Mouse (Mus musculus): Measurements from ENCODE around the gene Gm13694. TPM values are rescaled to one million over a fixed set of nuclear protein-coding genes. Genes with fewer than 3 reads are reported as not detected.
A peak's percentile ranks its signal among the peaks of the same experiment; 100 is the strongest.
"Not testable (repeated sequence)": the region's sequence is repeated elsewhere in the genome, so short reads cannot be mapped to it uniquely, and the experiment has no call there.

The Gm13694 gene
- not detected in 2 replicates for polyA plus RNA-seq (2015; fragmentation: Nextera tagmentation; extraction: Ambion mirVana)

- H3K36me3 ChIP-seq (ENCODE audit: control insufficient read depth, insufficient read depth); H3K27ac ChIP-seq (ENCODE audit: low read length); ATAC-seq; H3K4me3 ChIP-seq (replicated peaks; ENCODE audit: low read length); H3K27me3 ChIP-seq (replicated peaks; ENCODE audit: control insufficient read depth, insufficient read depth, low read length); H3K9ac ChIP-seq (replicated peaks; ENCODE audit: low read depth, low read length); H3K9me3 ChIP-seq (ENCODE audit: control insufficient read depth, low read length); H3K4me1 ChIP-seq (replicated peaks; ENCODE audit: control insufficient read depth, insufficient read depth, low read length); H3K4me2 ChIP-seq (ENCODE audit: low read length): not testable (repeated sequence)
- WGBS: no CpG with 5 or more reads among the region's 6 CpGs
These were observed at the start of gene Gm13694 for GRCm38 (mm10) chr2:83978633-83979032. Gene Gm13694, plus strand, starts transcription at chr2:83978933.

GRCm38 (mm10) chr2:83929478-83930088 is 49.1 kb upstream of the Gm13694 start:
- no peak overlapping the region for H3K4me3 ChIP-seq (replicated peaks; ENCODE audit: low read length)
- 53% methylated on average over 2 of the region's 2 CpGs for WGBS
- no peak for ATAC-seq

GRCm38 (mm10) chr2:83940931-83941361 is 37.8 kb upstream of the Gm13694 start, which contains the start of gene Zswim2:
Gene Zswim2, minus strand, starts transcription at chr2:83941228.
- Histone ChIP-seq H3K9me3 (ENCODE audit: control insufficient read depth, low read length) (no peaks in the 10 kb centered on the region), H3K4me1 (replicated peaks; ENCODE audit: control insufficient read depth, insufficient read depth, low read length) (peaks cover 6% of the 10 kb centered on the region), H3K27ac (ENCODE audit: low read length) (peak within 1 kb of the TSS; percentile 50), H3K36me3 (ENCODE audit: control insufficient read depth, insufficient read depth) (no peaks in the 10 kb centered on the region), H3K4me3 (replicated peaks; ENCODE audit: low read length) (peak within 1 kb of the TSS; percentile 43), H3K27me3 (replicated peaks; ENCODE audit: control insufficient read depth, insufficient read depth, low read length) (no peaks in the 10 kb centered on the region), H3K4me2 (ENCODE audit: low read length) (peak within 1 kb of the TSS; percentile 68), H3K9ac (replicated peaks; ENCODE audit: low read depth, low read length) (peak within 1 kb of the TSS; percentile 54)
- ATAC-seq: peak; percentile 99
- WGBS: under 1% methylated on average over 20 of the region's 20 CpGs

More at GRCm38 (mm10) chr2:83929478-83930088, 49.1 kb upstream of the Gm13694 start:
- Histone ChIP-seq H3K9me3 (ENCODE audit: control insufficient read depth, low read length) (no peaks in the 10 kb centered on the region), H3K27ac (ENCODE audit: low read length) (no peak overlapping the region), H3K36me3 (ENCODE audit: control insufficient read depth, insufficient read depth) (no peaks in the 10 kb centered on the region), H3K4me2 (ENCODE audit: low read length) (no peak overlapping the region), H3K27me3 (replicated peaks; ENCODE audit: control insufficient read depth, insufficient read depth, low read length) (no peaks in the 10 kb centered on the region), H3K9ac (replicated peaks; ENCODE audit: low read depth, low read length) (no peak overlapping the region), H3K4me1 (replicated peaks; ENCODE audit: control insufficient read depth, insufficient read depth, low read length) (no peaks in the 10 kb centered on the region)

DNA sequence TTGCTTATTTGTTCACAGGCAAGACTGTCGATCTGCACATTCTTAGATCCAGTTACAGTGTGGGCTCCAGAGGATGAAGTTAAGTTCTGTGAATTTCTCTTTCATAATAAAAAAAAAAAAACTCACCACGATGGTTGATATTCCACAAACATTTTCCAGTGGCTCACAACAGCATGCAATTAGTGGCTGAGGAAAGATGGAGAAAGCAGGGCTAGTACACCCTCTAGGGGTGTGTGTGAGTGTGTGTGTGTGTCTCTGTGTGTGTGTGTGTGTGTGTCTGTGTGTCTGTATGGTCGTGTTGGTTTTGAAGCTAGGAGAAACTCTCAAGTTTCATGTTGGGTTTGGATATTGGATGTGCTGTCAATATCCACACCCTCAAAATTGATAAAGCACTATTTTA is 37.4 kb upstream of the Gm13694 start:
- H3K27ac ChIP-seq (ENCODE audit: low read length): no peak overlapping the region
- peaks cover 6% of the 10 kb centered on the region for H3K4me1 ChIP-seq (replicated peaks; ENCODE audit: control insufficient read depth, insufficient read depth, low read length)
- peak overlapping the region; percentile 54; the same call in 1 of the 2 replicates for H3K9ac ChIP-seq (replicated peaks; ENCODE audit: low read depth, low read length)
- no peaks in the 10 kb centered on the region for H3K27me3 ChIP-seq (replicated peaks; ENCODE audit: control insufficient read depth, insufficient read depth, low read length)
- peak overlapping the region; percentile 43 for H3K4me3 ChIP-seq (replicated peaks; ENCODE audit: low read length)
- 29% methylated on average over 3 of the region's 3 CpGs for WGBS
- peak overlapping the region; percentile 68 for H3K4me2 ChIP-seq (ENCODE audit: low read length)
- no peaks in the 10 kb centered on the region for H3K36me3 ChIP-seq (ENCODE audit: control insufficient read depth, insufficient read depth)
- ATAC-seq: peak; percentile 37; the same call in 1 of the 2 replicates
- H3K9me3 ChIP-seq (ENCODE audit: control insufficient read depth, low read length): no peaks in the 10 kb centered on the region

- H3K9me3 ChIP-seq (ENCODE audit: control insufficient read depth, low read length): no peaks in the 10 kb centered on the region
- no peaks in the 10 kb centered on the region for H3K27me3 ChIP-seq (replicated peaks; ENCODE audit: control insufficient read depth, insufficient read depth, low read length)
- H3K27ac ChIP-seq (ENCODE audit: low read length): no peak overlapping the region
- no peak overlapping the region for H3K4me2 ChIP-seq (ENCODE audit: low read length)
- no peak overlapping the region for H3K9ac ChIP-seq (replicated peaks; ENCODE audit: low read depth, low read length)
- H3K4me3 ChIP-seq (replicated peaks; ENCODE audit: low read length): no peak overlapping the region
- 78% methylated on average over 4 of the region's 4 CpGs for WGBS
- no peaks in the 10 kb centered on the region for H3K36me3 ChIP-seq (ENCODE audit: control insufficient read depth, insufficient read depth)
- H3K4me1 ChIP-seq (replicated peaks; ENCODE audit: control insufficient read depth, insufficient read depth, low read length): peaks cover 6% of the 10 kb centered on the region
- ATAC-seq: no peak
These were observed 36.9 kb upstream of the Gm13694 start for GRCm38 (mm10) chr2:83941792-83942191.

DNA sequence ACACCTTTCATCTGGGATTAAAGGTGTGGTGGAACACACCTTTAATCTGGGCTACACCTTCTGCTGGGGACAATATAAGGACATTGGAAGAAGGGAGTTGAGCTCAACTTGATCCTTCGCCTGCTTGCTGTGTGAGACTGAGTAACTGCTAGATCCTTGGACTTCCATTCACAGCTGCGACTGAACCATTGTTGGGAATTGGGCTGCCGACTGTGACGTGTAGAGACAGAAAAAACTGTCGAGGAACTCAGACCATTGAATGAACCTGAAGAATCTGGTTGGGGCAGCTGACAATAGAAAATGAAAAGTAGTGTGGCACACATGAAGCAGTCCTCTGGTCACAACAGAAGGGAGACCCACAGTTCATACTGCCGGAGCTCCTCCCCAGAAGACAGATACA is 23.3 kb upstream of the Gm13694 start, which contains the start of gene Gm13698:
TSS of gene Gm13698 (plus strand) at position 301 of the 400 bp plus-strand sequence.
- H3K9me3 ChIP-seq (ENCODE audit: control insufficient read depth, low read length); H3K4me3 ChIP-seq (replicated peaks; ENCODE audit: low read length); H3K27ac ChIP-seq (ENCODE audit: low read length); H3K9ac ChIP-seq (replicated peaks; ENCODE audit: low read depth, low read length); H3K4me1 ChIP-seq (replicated peaks; ENCODE audit: control insufficient read depth, insufficient read depth, low read length); ATAC-seq; H3K27me3 ChIP-seq (replicated peaks; ENCODE audit: control insufficient read depth, insufficient read depth, low read length); H3K36me3 ChIP-seq (ENCODE audit: control insufficient read depth, insufficient read depth); H3K4me2 ChIP-seq (ENCODE audit: low read length): not testable (repeated sequence)
- no CpG with 5 or more reads among the region's 6 CpGs for WGBS

DNA sequence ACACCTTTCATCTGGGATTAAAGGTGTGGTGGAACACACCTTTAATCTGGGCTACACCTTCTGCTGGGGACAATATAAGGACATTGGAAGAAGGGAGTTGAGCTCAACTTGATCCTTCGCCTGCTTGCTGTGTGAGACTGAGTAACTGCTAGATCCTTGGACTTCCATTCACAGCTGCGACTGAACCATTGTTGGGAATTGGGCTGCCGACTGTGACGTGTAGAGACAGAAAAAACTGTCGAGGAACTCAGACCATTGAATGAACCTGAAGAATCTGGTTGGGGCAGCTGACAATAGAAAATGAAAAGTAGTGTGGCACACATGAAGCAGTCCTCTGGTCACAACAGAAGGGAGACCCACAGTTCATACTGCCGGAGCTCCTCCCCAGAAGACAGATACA is 17.5 kb upstream of the Gm13694 start, which contains the start of gene Gm13693:
TSS of gene Gm13693 (plus strand) at position 301 of the 400 bp plus-strand sequence.
- ATAC-seq: not testable (repeated sequence)

GRCm38 (mm10) chr2:83967013-83967412 is 11.7 kb upstream of the Gm13694 start, which contains the start of gene Gm13695:
Gene Gm13695, plus strand, starts transcription at chr2:83967313.
- not testable (repeated sequence) for H3K4me1 ChIP-seq (replicated peaks; ENCODE audit: control insufficient read depth, insufficient read depth, low read length); H3K4me3 ChIP-seq (replicated peaks; ENCODE audit: low read length); H3K9me3 ChIP-seq (ENCODE audit: control insufficient read depth, low read length); H3K9ac ChIP-seq (replicated peaks; ENCODE audit: low read depth, low read length); H3K27ac ChIP-seq (ENCODE audit: low read length); H3K36me3 ChIP-seq (ENCODE audit: control insufficient read depth, insufficient read depth); H3K27me3 ChIP-seq (replicated peaks; ENCODE audit: control insufficient read depth, insufficient read depth, low read length); ATAC-seq; H3K4me2 ChIP-seq (ENCODE audit: low read length)
- WGBS: no CpG with 5 or more reads among the region's 6 CpGs

More for the DNA sequence above, 17.5 kb upstream of the Gm13694 start, which contains the start of gene Gm13693:
- H3K4me2 ChIP-seq (ENCODE audit: low read length); H3K27me3 ChIP-seq (replicated peaks; ENCODE audit: control insufficient read depth, insufficient read depth, low read length); H3K9ac ChIP-seq (replicated peaks; ENCODE audit: low read depth, low read length); H3K4me1 ChIP-seq (replicated peaks; ENCODE audit: control insufficient read depth, insufficient read depth, low read length); H3K36me3 ChIP-seq (ENCODE audit: control insufficient read depth, insufficient read depth); H3K27ac ChIP-seq (ENCODE audit: low read length); H3K4me3 ChIP-seq (replicated peaks; ENCODE audit: low read length); H3K9me3 ChIP-seq (ENCODE audit: control insufficient read depth, low read length): not testable (repeated sequence)
- no CpG with 5 or more reads among the region's 6 CpGs for WGBS

GRCm38 (mm10) chr2:83972823-83973222 is 5.9 kb upstream of the Gm13694 start, which contains the start of gene Gm13696:
Gene Gm13696, plus strand, starts transcription at chr2:83973123.
- not testable (repeated sequence) for H3K4me3 ChIP-seq (replicated peaks; ENCODE audit: low read length); H3K4me2 ChIP-seq (ENCODE audit: low read length); H3K36me3 ChIP-seq (ENCODE audit: control insufficient read depth, insufficient read depth); H3K4me1 ChIP-seq (replicated peaks; ENCODE audit: control insufficient read depth, insufficient read depth, low read length); H3K27me3 ChIP-seq (replicated peaks; ENCODE audit: control insufficient read depth, insufficient read depth, low read length); H3K27ac ChIP-seq (ENCODE audit: low read length); H3K9me3 ChIP-seq (ENCODE audit: control insufficient read depth, low read length); ATAC-seq; H3K9ac ChIP-seq (replicated peaks; ENCODE audit: low read depth, low read length)
- WGBS: no CpG with 5 or more reads among the region's 6 CpGs
